Mouse (Mus musculus) monocyte, adult 5-6 weeks (primary cell): ENCODE data around the gene Chn2. TPM values are rescaled to one million over a fixed set of nuclear protein-coding genes. Genes with fewer than 3 reads are reported as not detected.
A peak's percentile ranks its signal among the peaks of the same experiment; 100 is the strongest.

ENCODE experiments used
- ATAC-seq: fragments of 153-309, 156-312 bp; replicated peaks from 2 replicates; pipeline ENCODE4 v1.8.0; 2017; ENCODE audit warnings: mild to moderate bottlenecking; ENCODE audit not compliant: low TSS enrichment, insufficient number of reproducible peaks, severe bottlenecking, poor library complexity, low FRiP score
- total RNA-seq: library from RNA; stranded (forward); fragments of 200-1000, 200-491, 200-594 nt; gene quantifications from 3 replicates; pipeline ENCODE4 v1.2.3, GENCODE M21; 2017

Gene Chn2
- total RNA-seq, 1 experiment from 2014 or later, result 21.5 TPM

DNA sequence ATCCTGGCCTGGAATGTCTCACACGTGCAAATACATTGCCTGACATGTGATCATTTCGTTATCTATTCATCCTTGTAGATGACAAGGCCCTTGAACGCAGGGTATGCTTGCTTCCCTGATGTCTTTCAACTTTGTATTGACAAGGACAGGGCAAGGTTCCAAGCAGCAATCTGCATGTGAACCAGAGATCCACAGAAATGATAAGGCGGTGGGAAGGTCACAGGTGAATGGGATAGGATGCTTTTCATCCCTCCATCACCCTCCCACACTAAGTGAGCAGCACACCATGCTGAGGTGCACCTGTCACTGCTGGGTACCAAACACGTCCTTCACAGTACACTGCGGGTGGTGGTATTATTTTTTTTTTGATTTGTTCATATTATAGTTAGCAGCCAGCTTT lies 240.9 kb downstream of the Chn2 start:
- ATAC-seq, result no peak

DNA sequence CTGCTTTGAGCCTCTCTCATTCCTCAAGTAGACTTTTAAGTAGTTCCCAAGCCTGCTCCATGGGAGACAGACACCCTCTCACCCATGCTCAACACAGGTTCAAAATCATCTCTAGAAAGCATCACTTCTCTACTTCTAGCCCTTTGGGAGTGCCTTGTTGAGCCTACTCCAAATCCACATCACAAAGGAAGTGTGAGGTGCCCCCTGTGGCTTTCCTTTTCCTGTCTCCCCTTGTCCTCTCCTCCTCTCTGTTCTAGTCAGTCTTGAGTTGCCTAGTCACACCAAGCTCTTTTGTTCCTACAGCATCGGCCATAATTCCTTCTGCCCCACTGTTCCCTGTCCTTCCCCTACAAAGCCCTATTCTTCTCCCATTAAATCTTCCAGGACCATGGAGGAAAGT lies 243.9 kb downstream of the Chn2 start:
- no peak for ATAC-seq

DNA sequence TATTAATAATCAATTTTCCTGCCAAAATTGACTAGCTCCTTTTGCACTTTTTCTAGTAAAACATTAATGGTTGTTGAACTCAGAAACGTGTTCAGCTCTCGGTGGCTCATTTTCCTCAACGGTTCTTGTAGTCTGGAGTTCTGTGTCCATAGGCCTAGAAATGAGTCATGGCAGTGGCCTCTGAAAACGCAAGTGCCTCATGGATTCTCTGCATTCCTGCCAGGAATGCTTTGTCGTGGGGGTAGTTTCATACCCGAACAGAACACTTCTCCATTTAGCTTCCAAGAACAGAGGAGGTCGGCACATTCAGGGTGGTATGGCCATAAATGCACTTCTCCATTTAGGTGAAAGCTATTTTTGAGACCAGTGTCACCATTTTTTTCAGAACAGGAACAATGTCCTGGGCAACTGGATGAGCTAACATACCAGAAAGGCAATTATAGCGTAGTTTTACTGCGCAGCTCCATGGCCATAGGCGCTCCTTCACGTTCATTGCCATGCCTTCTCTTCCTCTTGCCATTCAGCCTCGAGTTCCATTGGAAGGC lies 244.9 kb downstream of the Chn2 start:
- 0 out of 2 replicates have a peak, but pooled peaks have one; percentile 24 for ATAC-seq

DNA sequence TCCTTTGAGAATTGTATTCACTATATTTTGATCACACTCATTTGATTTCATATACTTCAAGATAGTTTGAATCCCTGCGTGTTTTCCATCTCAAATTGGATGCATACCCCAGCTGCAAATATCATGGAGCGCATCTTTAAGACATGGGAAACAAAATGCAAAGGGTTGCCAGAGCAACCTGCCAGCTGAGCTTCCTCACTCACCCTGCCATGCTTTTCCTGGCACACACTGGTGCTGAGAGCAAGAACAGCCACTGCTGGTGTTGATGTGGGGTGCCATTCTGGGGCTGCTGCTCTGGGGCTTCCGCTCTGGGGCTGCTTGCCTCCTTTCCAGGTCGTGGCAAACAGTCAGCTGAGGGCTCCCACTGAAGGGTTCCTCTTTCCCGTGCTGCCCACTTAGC lies 247.5 kb downstream of the Chn2 start:
- ATAC-seq, result no peak

DNA sequence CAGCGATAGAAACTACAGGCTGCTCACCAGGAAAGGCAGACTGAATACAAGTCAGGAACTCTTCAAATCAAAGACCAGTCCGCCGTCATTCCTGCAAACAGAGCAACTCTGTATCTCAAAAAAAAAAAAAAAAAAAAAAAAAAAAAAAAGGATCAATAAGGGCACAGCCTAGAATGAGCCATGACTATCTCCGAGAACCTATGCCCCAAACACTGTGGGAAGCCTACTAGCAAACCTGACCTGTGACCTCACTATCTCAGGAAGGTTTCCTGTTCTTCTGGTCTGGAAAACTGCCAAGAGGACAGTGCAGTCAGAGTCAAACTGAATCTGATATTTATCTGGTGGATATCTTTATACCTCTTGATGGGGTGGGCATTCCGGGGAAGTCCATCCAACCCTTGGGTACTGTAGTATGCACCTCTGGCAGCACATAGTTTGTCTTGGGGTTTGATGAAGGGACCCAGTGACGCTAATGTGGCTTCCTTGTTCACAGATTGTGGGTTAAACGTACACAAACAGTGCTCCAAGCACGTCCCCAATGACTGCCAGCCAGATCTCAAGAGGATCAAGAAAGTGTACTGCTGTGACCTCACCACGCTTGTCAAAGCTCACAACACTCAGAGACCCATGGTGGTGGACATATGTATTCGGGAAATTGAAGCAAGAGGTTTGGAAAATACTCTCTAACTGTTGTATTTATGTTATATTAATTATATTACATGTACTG lies 250.6 kb downstream of the Chn2 start:
- no peak for ATAC-seq

DNA sequence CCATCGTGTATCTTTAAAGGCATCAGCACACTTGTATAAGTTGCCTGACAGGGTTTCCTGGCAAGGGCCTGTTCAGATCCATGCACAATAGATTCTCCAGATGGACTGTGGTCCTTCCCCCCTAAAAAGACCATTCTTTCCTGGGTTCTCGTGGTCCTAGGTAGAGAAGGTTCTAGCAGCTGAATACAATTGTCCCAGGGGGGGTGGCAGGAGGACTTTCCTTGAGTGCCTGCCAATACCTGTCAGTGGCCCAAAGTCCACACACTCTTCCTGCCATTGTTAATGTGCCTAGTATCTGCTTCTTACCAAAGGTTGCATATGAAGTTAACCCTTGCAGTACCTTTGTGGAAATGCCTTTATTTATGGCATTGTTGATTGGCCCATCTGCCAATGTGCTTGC lies 257.9 kb downstream of the Chn2 start:
- no peak for ATAC-seq

DNA sequence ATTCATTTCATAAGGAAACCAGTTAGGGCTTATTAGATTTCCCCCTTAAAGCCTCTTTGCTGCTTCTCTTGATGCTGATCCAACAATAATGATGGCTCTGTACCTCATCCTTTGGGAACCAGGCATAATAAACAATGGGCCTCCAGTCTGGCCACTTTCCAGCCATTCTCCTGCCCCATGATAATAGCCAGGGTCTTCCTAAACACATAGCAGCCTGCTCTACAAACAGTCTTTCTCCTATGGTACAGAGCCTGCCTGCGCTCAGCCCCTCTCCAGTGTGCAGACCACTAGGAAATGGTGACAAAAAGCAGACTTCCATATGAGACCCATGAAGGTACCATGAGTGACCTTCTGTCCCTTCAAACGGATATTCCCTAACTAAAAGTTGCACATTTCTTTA lies 260.1 kb downstream of the Chn2 start:
- ATAC-seq, result no peak

DNA sequence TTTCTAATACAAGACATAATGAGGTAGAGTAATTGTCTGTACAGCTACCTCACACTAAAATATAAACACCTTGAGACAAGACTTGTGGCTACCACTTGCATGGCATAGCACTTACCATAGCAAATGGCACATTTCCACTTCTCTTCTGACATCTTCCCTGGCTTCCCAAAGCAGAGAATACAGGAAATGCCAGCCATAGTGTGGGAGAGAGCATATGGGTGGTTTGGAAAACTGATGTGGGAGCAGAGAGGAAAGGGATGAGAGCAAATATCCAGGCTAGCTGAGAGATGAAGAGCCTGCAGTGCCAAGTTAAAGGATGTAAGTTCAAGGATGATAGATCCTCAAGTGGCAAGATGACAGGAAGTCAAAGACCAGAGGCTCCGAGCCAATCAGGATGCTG lies 266.4 kb downstream of the Chn2 start:
- no peak for ATAC-seq

DNA sequence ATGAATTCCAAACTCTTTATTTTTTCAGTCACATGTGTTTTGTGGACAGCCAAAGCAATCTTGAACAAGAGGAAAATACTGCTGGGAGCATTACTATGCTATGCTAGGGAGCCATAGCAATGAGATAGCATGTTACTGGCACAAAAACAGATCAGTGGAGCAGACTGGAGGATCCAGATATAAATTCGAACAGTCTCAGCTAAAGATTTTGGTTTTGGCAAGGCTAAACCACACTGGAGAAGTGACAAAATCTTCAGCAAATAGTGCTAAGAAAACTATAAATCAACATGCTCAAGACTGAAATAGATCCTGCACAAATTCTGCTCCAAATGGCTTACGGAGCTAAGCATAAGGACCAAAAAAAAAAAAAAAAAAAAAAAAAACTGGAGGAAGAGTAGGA lies 273.7 kb downstream of the Chn2 start:
- no peak for ATAC-seq

DNA sequence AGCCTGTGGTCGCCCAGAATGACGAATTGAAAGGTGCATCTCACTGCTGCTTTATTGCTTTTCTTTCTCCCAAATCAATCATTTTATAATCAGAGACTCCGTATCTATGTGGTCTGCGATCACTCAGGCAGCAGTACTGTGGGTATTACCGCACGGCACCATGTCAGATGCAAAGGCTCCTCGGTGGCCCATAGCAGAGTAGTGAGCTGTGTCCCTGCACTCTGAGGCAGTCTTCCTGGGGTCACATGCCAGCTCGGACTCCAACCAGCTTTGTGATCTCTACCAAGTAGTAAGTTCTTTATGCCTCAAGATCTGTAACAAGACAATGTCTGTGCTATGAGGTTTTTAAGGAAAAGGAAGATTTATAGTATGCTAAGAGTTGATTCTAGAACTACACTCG lies 279.3 kb downstream of the Chn2 start:
- no peak for ATAC-seq

DNA sequence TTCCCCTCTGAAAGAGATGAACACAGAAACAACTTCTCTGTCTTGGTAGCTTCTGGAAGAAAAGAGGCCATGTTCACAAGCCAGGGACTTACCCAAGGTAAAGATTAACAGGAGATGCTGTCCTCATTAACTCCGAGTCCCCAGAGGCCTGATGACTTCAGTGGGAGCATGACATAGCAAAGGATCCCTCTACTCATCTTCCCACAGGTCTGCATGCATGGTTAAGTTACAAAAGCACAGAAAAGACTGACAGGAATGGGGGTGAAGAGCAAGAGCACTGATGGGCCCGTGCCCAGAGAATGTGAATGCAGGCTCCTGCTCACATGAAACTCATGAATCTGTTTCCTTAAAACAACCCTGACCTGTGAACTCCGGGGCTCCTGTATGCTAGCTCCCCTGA lies 279.8 kb downstream of the Chn2 start:
- no peak for ATAC-seq

DNA sequence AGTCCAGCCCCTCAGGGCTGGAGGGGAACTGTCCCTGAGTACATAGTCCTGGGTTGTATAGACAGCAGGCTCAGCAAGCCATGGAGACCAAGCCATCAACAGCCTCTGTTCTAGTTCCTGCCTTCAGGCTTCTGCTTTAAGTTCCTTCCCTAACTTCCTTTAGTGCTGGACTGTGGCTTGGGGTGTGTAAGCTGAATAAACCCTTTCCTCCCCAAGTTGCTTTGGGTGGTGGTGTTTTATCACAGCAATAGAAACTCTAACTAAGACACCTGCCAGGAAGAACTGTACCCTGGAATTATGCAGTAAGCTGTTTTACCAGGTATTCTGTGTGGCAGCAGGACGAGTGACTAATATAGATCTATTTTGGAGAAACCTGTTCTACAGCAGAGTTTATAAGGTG lies 280.9 kb downstream of the Chn2 start:
- no peak for ATAC-seq

DNA sequence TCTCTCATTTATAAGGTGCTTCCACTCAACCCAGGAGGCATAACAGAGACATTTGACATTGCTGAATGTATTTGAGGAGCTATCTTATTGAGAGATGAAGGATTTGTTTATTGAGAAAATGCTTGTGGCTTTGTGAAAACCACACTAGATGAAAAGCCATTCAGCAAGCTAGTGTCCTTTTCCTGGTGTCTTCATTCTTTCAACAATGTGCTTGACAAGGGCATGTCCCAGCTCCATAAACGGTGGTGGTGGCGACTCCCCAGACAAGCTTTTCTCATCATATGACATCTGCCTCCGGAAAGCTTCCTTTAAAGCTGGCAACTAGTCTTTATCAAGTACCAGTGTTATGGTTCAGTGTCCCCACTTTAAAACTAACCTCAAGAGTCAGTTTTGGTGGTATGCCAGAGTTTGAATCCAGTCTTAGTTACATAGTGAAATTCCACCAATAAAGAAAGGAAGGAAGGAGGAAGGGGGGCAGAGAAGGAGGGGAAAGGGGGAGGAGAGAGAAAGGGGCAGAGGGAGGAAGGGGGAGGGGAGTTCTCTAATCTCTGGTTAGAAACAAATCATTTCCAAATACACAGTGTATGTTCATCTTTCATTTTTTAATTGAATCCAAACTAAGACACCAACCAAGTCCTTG lies 286.0 kb downstream of the Chn2 start, which contains the start of gene Prr15:
Prr15 (plus strand) TSS at position 590 of the 640 bp plus-strand sequence.
- no peak for ATAC-seq

DNA sequence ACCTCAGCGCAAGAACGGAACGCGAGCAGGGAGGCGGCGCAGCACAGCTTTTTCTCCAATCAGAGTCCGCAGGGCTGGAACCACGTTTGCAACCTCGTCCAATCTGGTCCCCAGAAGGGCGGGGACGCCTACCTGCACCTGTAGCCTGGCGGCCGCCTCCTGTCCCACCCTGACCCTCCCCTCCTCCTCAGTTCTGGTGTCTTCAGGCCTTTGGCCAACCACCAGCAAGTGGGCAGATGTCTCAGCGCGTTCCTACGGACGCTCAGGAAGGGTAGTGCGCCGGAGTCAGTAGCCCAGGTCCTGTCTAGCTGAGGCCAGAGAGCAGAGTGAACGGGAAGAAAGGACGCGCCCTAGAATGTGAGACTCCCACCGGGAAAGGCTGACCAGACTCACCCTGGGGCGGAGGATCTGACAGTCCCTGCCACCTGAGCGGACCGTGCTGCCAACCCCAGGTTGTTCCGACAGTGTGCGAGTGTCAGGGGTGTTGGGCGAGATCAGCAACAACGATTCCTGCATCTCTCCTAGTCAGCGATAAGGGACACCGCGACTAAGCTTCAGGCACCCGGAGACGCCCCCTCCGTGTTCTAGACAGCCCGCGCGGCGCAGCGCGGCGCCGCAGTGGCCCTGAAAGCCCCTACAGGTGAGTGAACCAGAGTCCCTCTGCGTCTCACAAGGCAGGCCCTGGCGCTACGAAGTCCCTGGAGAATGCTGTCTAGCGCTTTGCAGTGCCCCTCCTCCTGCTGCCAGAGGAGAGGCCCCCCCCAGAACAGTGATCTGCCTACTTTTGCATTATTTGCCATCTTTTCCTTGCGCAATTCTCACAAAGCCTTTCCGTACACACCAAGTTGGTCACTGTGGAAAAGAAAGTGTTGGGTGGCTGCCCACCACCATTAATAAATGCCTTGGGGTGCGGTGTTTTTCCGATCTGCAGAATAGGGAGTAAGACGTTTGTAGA lies 287.6 kb downstream of the Chn2 start:
- ATAC-seq, result no peak

DNA sequence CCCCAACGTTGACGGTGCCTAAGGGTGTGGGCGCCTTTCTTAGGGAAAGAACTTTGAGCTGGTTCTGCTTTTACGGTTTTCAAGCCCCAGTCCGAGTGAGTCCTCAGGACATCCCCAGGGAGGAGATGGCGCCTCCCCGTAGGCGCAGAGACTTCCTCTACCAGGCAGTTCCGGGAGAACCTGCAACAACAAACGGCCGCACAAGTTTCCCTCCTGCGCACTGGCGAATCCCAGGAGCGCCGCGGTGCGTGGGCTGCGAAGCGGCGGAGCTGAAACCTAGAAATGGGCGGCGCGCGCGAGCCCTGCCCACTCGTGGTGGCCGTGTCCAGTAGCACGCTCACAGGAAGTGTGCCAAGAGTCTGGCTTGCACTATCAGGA lies 288.3 kb downstream of the Chn2 start:
- ATAC-seq, result no peak

DNA sequence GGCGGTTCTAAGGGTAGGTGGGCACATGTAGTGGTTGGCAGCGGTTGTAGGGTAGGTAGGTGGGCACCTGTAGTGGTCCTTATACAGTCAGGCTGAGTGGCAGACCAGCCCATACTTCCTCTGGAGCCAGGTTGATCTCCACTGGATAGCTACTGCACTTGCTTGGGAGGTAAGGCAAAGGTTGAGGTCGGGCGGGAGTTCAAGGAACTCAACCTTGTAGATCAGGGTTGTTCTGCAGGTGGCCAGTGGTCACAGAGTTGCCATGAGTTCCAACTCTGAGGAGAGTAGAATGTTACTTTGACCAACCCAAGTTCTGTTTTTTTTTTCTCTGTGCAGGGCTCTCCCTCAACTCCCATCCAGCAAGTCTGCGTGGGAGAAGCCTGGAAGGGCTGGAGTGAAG lies 289.4 kb downstream of the Chn2 start:
- ATAC-seq, result no peak

DNA sequence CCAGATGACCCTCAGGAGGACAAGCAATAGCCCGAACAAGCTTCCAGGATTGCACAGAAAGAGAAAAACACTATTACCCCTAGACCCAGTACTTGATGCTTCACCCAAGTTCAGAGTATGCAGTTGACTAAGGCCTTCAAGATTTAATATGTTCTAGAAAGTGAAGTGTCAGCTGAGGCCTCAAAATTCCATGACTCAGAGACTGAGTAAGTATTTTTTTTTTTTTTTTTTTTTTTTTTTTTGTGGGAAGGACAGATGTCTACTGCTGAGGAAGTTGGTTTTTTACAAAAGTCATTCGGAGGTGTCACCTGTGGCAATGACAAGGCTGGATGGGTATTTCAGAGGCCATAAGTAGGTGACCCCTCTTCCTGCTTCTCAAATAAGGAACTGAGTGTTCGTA lies 290.2 kb downstream of the Chn2 start:
- ATAC-seq, result no peak

DNA sequence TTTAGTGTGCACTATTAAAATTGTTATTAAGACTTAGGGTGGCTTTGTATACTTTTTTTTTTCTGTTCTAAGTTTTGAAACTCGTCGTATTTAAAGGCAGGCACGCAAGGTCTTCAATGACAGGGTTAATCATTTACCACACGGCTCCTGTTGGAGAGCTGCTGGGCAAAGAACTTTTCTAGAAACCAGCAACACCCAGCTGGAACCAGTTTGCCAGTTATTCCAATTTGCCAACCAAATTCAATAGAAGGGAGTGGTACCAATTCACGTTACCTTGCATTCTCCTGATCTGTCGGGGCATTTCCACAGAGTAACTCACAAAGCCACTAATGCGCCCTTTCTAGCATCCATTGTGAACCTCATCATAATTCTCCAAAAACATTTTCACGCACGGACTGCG lies 290.8 kb downstream of the Chn2 start:
- no peak for ATAC-seq

DNA sequence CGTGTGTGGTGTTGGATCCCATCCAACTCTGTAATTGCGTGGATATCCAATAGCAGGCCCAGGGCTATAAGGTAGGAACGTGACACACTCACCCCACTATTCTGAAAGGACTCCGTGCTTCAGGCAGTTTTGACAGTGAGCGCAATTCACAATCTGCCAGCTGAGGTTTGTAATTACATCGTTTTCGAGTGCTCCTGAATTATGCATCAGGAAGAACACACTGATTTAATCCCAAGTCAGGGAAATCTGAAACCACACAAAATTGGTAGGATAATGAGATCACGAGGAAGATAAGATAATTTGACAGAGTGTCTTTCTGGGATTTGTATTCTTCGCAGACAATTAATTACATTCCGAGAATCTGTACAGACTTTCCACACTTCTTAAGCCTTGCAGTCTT lies 292.4 kb downstream of the Chn2 start:
- ATAC-seq, result no peak
